Mouse (Mus musculus) intestine, embryonic 15.5 days (tissue): ENCODE results near the gene Cog6. TPM values are rescaled to one million over a fixed set of nuclear protein-coding genes. Genes with fewer than 3 reads are reported as not detected.

Source experiments
- polyA plus RNA-seq: library from polyadenylated mRNA; unstranded; fragments of >200 nt; fragmentation: Nextera tagmentation; extraction: Ambion mirVana; gene quantifications from 2 replicates; pipeline ENCODE4 v1.2.1, GENCODE M21; 2015

The Cog6 gene
- polyA plus RNA-seq, 1 experiment from 2014 or later = 38.6 TPM

Other genes starting within 250 kb of the Cog6 start
- 41.0 and 42.8 TPM in 2 replicates for gene Lhfp, start 24.3 kb upstream of the Cog6 start, polyA plus RNA-seq